Mouse (Mus musculus) thymus, postnatal 0 days (tissue): Measurements from ENCODE around the gene Tnfrsf13b. TPM values are rescaled to one million over a fixed set of nuclear protein-coding genes. Genes with fewer than 3 reads are reported as not detected.
A peak's percentile ranks its signal among the peaks of the same experiment; 100 is the strongest.
"Not testable (repeated sequence)": the region's sequence is repeated elsewhere in the genome, so short reads cannot be mapped to it uniquely, and the experiment has no call there.

ENCODE experiments used
- DNase-seq: peaks from one replicate; pipeline ENCODE4 v3.0.0-alpha.2; 2015; ENCODE audit warnings: low spot score
- polyA plus RNA-seq: library from polyadenylated mRNA; unstranded; fragments of >200 nt; fragmentation: Nextera tagmentation; extraction: Ambion mirVana; gene quantifications from 2 replicates; pipeline ENCODE4 v1.2.1, GENCODE M21; 2015

Gene Tnfrsf13b
- polyA plus RNA-seq, 1 experiment from 2014 or later: 56.0 TPM

- no peak for DNase-seq
Measured at GRCm38 (mm10) chr11:61127421-61128055, 983 bp downstream of the Tnfrsf13b start.

DNA sequence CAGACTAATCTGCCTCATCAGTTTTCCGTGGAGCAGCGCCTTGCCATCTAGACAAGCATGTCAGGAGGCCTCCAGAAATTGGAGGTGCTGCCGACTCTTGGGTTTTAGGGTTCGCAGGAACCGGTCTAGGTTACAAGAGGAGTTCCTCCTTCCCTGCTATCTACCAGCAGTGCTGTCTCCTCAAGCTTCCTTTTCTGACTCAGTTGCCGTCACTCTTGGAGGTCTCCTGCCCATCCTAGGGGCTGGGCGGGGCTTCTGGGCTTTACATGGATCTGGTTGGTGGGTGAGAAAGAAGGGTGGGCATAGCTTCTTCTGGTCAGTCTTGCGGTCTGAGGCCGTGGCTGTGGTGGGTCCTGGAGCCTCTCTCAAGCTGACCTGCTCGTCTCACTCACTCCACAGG, 2.8 kb downstream of the Tnfrsf13b start:
- no peak for DNase-seq

GRCm38 (mm10) chr11:61130646-61131045, 4.1 kb downstream of the Tnfrsf13b start:
- DNase-seq: not testable (repeated sequence)

GRCm38 (mm10) chr11:61132943-61133342, 6.4 kb downstream of the Tnfrsf13b start:
- DNase-seq: no peak

DNA sequence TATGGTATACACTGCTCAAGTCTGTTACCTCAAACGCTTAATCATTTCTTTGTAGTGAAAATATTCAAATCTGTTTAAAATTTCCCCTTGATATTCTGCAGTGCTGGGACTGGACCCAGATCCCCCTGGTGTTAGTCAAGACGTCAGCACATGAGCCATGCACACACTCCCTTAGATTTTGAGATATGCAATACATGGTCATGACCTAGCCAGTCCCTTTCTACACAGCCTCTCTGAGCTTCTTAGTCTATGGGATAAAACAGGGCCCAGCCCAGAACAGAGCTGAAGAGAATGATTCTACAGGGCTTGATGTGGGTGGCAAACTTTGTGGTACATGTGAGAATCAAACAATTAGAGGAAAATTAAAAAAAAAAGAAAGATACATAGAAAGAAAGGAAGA, 15.1 kb downstream of the Tnfrsf13b start:
- DNase-seq: no peak

- DNase-seq: peak; percentile 83
Measured at GRCm38 (mm10) chr11:61142262-61142661, 15.7 kb downstream of the Tnfrsf13b start.

GRCm38 (mm10) chr11:61142941-61143530, 16.5 kb downstream of the Tnfrsf13b start:
- DNase-seq: no peak

DNA sequence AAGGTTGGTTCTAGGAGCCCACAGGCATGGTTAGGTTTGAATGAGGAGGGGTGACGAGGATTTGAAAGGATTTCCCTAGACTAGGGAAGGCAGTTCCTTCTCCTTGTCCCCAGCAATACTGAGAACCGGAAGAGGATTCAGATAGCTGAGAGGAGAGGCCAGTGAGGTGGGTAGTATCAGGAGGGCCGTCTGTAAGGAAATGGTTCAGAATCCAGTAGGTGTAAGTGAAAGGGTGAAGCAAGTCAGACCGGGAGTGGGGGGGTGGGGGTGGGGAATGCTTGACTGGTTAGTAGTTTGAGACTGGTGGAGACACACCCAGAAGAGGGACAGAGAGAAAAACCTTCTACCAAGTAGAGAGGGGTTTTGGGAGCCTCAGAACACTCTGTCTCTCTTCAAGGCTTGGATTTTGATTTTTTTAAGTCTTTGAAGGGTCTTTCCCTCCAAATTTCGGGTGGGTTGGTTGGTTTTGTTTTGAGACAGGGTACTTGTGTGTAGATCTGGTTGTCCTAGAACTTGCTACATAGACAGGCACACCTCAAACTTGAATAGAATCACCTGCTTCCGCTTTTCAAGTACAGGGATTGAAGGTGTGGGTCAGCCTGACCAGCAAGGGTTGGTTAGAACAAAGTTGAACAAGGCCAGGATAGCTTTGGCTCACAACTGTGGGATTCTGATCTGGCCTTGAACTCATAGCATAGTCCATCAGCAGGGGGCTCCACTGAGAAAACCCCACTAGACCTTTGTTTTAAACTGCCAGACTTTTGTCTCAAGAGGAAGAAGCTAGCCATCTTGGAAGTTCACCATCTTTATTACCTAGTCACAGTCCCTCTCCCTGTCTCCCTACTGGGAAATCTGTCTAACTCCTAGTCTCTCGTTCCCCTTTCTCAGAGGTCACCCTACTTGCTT, 17.3 kb downstream of the Tnfrsf13b start:
- peak; percentile 58 for DNase-seq

- DNase-seq: no peak
Measured at GRCm38 (mm10) chr11:61145551-61145950, 19.0 kb downstream of the Tnfrsf13b start.

DNA sequence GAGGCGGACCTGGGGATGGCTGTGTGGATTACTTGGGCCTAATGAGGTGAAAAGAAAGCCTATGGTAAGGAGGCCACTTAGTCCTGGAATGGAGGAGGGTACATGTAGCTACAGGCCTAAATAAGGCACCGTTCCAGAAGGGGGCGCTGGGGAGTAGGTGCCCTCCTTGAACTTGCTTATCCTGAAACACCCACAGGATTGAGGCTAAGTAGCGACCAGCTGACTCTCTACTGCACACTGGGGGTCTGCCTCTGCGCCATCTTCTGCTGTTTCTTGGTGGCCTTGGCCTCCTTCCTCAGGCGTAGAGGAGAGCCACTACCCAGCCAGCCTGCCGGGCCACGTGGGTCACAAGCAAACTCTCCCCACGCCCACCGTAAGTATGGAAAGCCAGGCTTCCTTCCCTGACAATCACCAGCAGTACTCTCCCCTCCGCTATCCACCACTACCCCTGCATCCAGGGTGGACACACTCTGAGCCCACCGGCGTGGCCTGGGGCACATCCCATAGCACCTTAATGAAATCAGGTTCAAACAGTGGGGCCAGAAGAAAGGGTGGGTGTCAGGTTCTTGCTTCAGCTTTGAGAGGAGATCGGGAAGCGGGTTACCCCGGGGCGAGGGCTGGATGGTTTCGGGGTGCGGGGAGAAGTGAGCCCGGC, 20.2 kb downstream of the Tnfrsf13b start:
- DNase-seq: peak; percentile 50

- no peak for DNase-seq
Measured at GRCm38 (mm10) chr11:61147300-61147683, 20.7 kb downstream of the Tnfrsf13b start.

DNA sequence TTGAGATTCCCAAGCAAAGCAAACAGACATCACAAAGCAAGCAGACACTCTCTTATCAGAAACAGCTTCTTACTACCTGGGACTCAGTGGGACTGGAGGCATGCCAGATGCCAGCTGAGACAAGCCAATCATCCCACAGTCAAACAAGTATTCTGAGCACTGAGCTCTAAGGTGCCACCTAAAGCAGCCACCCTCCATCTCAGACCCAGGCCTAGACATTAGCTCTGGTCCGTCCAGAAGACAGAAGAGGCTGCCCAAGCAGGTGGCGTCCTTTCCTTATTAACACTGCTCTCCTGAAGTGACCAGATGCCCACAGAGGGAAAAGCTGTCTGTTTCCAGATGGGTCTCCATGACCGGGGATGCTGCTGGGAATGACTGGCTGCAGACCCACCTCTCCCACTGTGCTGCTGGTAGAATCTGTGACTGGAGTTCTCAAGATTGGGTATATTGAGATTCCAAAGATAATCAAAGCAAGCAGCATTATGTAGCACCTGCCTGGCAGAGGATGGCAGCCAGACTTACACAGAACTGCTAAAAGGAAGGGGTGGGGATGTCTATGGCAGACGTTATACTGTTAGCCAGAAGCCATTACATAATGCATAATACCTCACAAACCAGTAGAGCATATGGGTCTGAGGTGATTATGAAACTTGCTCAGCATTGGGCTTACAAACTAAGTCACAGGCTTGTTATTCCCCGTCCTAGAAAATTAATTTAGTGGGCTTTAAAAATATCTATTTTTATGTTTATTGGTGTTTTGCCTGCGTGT, 23.9 kb downstream of the Tnfrsf13b start:
- no peak for DNase-seq

DNA sequence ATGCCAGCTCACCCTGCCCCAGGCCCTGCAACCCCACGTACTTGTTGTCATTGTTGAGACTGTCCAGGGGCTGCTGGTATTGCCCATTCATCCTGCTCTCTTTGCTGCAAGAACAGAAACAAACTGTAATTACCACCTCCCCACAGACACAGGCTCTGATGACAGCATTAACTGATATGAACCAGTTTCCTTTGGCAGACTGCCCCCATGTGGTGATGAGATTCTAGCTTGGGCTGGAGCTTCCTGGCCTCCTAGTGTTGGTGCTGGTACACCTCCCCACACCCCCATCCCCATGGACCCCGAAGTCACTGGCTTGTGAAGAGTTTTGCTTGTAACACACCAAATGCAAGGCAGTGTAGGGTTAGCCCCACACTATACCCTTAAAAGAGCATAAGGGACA, 29.2 kb downstream of the Tnfrsf13b start:
- peak; percentile 46 for DNase-seq

GRCm38 (mm10) chr11:61158141-61158540, 31.6 kb downstream of the Tnfrsf13b start:
- no peak for DNase-seq

DNA sequence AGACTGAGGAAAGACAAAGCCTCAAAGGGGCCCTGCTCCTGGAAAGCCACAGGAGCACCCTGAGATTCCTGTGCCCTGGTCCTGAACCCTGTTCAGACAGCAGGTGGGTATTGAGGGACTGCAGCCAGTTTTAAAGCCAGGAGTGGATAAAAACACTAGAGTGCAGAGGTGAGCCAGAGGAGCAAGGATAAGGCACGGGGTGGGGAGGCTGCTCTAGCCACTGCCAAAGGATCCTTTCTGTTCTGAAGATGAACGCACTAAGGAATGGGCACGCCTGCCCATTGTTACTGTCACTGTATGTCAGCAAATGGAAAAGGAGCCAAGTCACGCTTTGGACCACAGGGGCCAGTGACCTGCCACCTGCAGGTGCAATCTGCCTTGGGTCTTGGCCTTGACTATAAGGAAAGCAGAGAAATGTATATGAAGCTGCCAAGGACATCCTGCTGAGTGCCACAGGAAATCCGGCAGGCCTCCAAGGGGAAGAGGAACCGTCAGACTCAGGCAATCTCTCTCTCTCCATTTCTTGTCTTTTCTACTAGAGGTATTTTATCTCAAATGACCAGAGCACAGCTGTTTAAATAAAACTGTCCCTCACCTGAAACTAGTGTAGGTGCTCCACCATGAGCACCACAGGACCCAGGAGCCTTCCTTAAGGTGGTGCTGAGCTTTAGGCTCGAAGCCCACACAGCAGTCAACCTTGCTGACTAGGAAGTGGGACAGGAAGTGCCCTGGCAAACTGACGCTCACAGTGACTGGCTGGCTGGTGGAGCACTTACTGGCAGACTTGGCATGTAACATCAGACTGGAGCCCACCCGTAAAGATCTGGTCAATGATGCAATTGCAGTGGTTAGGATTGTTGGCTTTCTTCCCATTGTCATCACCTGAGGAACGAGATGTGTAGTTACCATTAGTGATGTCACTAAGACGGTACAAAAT, 33.5 kb downstream of the Tnfrsf13b start:
- DNase-seq: peak; percentile 66

GRCm38 (mm10) chr11:61161121-61161520, 34.6 kb downstream of the Tnfrsf13b start:
- DNase-seq: no peak

GRCm38 (mm10) chr11:61162776-61163175, 36.2 kb downstream of the Tnfrsf13b start:
- DNase-seq: no peak

GRCm38 (mm10) chr11:61163341-61163740, 36.8 kb downstream of the Tnfrsf13b start:
- no peak for DNase-seq

GRCm38 (mm10) chr11:61164366-61164765, 37.8 kb downstream of the Tnfrsf13b start:
- no peak for DNase-seq

GRCm38 (mm10) chr11:61164881-61165280, 38.3 kb downstream of the Tnfrsf13b start:
- DNase-seq: no peak
